Mouse (Mus musculus): ENCODE measurements around the gene Xcl1. TPM values are rescaled to one million over a fixed set of nuclear protein-coding genes. Genes with fewer than 3 reads are reported as not detected.

Gene Xcl1
- polyA plus RNA-seq, 1 experiment from 2014 or later: not detected

GRCm38 (mm10) chr1:164953574-164953973 lies 18.2 kb upstream of the Xcl1 start:
- no peaks in the 10 kb centered on the region for H3K36me3 ChIP-seq (ENCODE audit: insufficient read depth)
- H3K4me1 ChIP-seq (ENCODE audit: insufficient read depth): no peaks in the 10 kb centered on the region
- H3K27me3 ChIP-seq (ENCODE audit: insufficient read depth, low read length): no peaks in the 10 kb centered on the region
- H3K9ac ChIP-seq: no peak overlapping the region
- H3K27ac ChIP-seq (ENCODE audit: low read depth): no peak overlapping the region
- no peak overlapping the region for H3K4me3 ChIP-seq (ENCODE audit: low read depth, low read length)
- no peak overlapping the region for H3K4me2 ChIP-seq
- H3K9me3 ChIP-seq (ENCODE audit: low read depth, low read length): no peaks in the 10 kb centered on the region
- ATAC-seq (ENCODE audit: insufficient read depth) (no peak), DNase-seq (no peak)
- TF ChIP-seq CTCF (IDR thresholded peaks at IDR 0.05; ENCODE audit: low read depth): no peak
- WGBS: 90% methylated on average over 6 of the region's 6 CpGs

GRCm38 (mm10) chr1:164936060-164936459 lies 733 bp upstream of the Xcl1 start:
- ATAC-seq (ENCODE audit: insufficient read depth) (no peak), DNase-seq (no peak)
- Histone ChIP-seq H3K27ac (ENCODE audit: low read depth) (no peak overlapping the region), H3K27me3 (ENCODE audit: insufficient read depth, low read length) (no peaks in the 10 kb centered on the region), H3K4me2 (no peak overlapping the region), H3K9me3 (ENCODE audit: low read depth, low read length) (no peaks in the 10 kb centered on the region), H3K4me1 (ENCODE audit: insufficient read depth) (no peaks in the 10 kb centered on the region), H3K4me3 (ENCODE audit: low read depth, low read length) (no peak overlapping the region), H3K36me3 (ENCODE audit: insufficient read depth) (no peaks in the 10 kb centered on the region), H3K9ac (no peak overlapping the region)
- 51% methylated on average over 2 of the region's 2 CpGs for WGBS
- TF ChIP-seq CTCF (IDR thresholded peaks at IDR 0.05; ENCODE audit: low read depth): no peak

- no peak for TF ChIP-seq CTCF (IDR thresholded peaks at IDR 0.05; ENCODE audit: low read depth)
- Histone ChIP-seq H3K4me3 (ENCODE audit: low read depth, low read length) (no peak overlapping the region), H3K4me2 (no peak overlapping the region), H3K4me1 (ENCODE audit: insufficient read depth) (no peaks in the 10 kb centered on the region), H3K9me3 (ENCODE audit: low read depth, low read length) (no peaks in the 10 kb centered on the region), H3K9ac (no peak overlapping the region), H3K36me3 (ENCODE audit: insufficient read depth) (no peaks in the 10 kb centered on the region), H3K27ac (ENCODE audit: low read depth) (no peak overlapping the region), H3K27me3 (ENCODE audit: insufficient read depth, low read length) (no peaks in the 10 kb centered on the region)
- ATAC-seq (ENCODE audit: insufficient read depth) (no peak), DNase-seq (no peak)
- WGBS: 83% methylated on average over 10 of the region's 10 CpGs
Observed at GRCm38 (mm10) chr1:164933441-164934188, 1.7 kb downstream of the Xcl1 start.

- DNase-seq: peak; percentile 10
- H3K4me3 ChIP-seq (ENCODE audit: low read depth, low read length): no peak overlapping the region
Observed at GRCm38 (mm10) chr1:164931135-164931534, 4.2 kb downstream of the Xcl1 start.

GRCm38 (mm10) chr1:164930006-164930405 lies 5.3 kb downstream of the Xcl1 start:
- Histone ChIP-seq H3K27me3 (ENCODE audit: insufficient read depth, low read length) (no peaks in the 10 kb centered on the region), H3K4me1 (ENCODE audit: insufficient read depth) (no peaks in the 10 kb centered on the region), H3K4me3 (ENCODE audit: low read depth, low read length) (no peak overlapping the region), H3K9me3 (ENCODE audit: low read depth, low read length) (no peaks in the 10 kb centered on the region), H3K4me2 (no peak overlapping the region), H3K9ac (no peak overlapping the region), H3K36me3 (ENCODE audit: insufficient read depth) (no peaks in the 10 kb centered on the region), H3K27ac (ENCODE audit: low read depth) (no peak overlapping the region)
- no peak for TF ChIP-seq CTCF (IDR thresholded peaks at IDR 0.05; ENCODE audit: low read depth)
- WGBS: 70% methylated on average over 3 of the region's 3 CpGs
- DNase-seq (no peak), ATAC-seq (ENCODE audit: insufficient read depth) (no peak)

More at GRCm38 (mm10) chr1:164931135-164931534, 4.2 kb downstream of the Xcl1 start:
- H3K27ac ChIP-seq (ENCODE audit: low read depth): no peak overlapping the region
- H3K9ac ChIP-seq: no peak overlapping the region
- no peak for TF ChIP-seq CTCF (IDR thresholded peaks at IDR 0.05; ENCODE audit: low read depth)
- no peak overlapping the region for H3K4me2 ChIP-seq
- no peak for ATAC-seq (ENCODE audit: insufficient read depth)
- no peaks in the 10 kb centered on the region for H3K27me3 ChIP-seq (ENCODE audit: insufficient read depth, low read length)
- no peaks in the 10 kb centered on the region for H3K9me3 ChIP-seq (ENCODE audit: low read depth, low read length)
- H3K36me3 ChIP-seq (ENCODE audit: insufficient read depth): no peaks in the 10 kb centered on the region
- 61% methylated on average over 7 of the region's 7 CpGs for WGBS
- no peaks in the 10 kb centered on the region for H3K4me1 ChIP-seq (ENCODE audit: insufficient read depth)

GRCm38 (mm10) chr1:164926534-164927160 lies 8.7 kb downstream of the Xcl1 start:
- no peak for TF ChIP-seq CTCF (IDR thresholded peaks at IDR 0.05; ENCODE audit: low read depth)
- no peak for DNase-seq
- 78% methylated on average over 3 of the region's 3 CpGs for WGBS

GRCm38 (mm10) chr1:164905047-164905446 lies 30.3 kb downstream of the Xcl1 start:
- DNase-seq: peak; percentile 65
- WGBS: 56% methylated on average over 4 of the region's 4 CpGs
- peak; percentile 79 for TF ChIP-seq CTCF (IDR thresholded peaks at IDR 0.05; ENCODE audit: low read depth)
- Histone ChIP-seq H3K9me3 (ENCODE audit: low read depth, low read length) (no peaks in the 10 kb centered on the region), H3K27me3 (ENCODE audit: insufficient read depth, low read length) (no peaks in the 10 kb centered on the region), H3K36me3 (ENCODE audit: insufficient read depth) (no peaks in the 10 kb centered on the region), H3K4me1 (ENCODE audit: insufficient read depth) (no peaks in the 10 kb centered on the region), H3K9ac (no peak overlapping the region), H3K27ac (ENCODE audit: low read depth) (no peak overlapping the region), H3K4me3 (ENCODE audit: low read depth, low read length) (no peak overlapping the region), H3K4me2 (no peak overlapping the region)
- ATAC-seq (ENCODE audit: insufficient read depth): peak; percentile 56

More at GRCm38 (mm10) chr1:164926534-164927160, 8.7 kb downstream of the Xcl1 start:
- Histone ChIP-seq H3K27ac (ENCODE audit: low read depth) (no peak overlapping the region), H3K9ac (no peak overlapping the region), H3K4me1 (ENCODE audit: insufficient read depth) (no peaks in the 10 kb centered on the region), H3K9me3 (ENCODE audit: low read depth, low read length) (no peaks in the 10 kb centered on the region), H3K4me3 (ENCODE audit: low read depth, low read length) (no peak overlapping the region), H3K4me2 (no peak overlapping the region), H3K27me3 (ENCODE audit: insufficient read depth, low read length) (no peaks in the 10 kb centered on the region), H3K36me3 (ENCODE audit: insufficient read depth) (no peaks in the 10 kb centered on the region)
- no peak for ATAC-seq (ENCODE audit: insufficient read depth)

All from lung, embryonic 14.5 days (tissue).